Mouse (Mus musculus): ENCODE results near the gene Nckipsd. TPM values are rescaled to one million over a fixed set of nuclear protein-coding genes. Genes with fewer than 3 reads are reported as not detected.

The Nckipsd gene
- polyA plus RNA-seq, 1 experiment from 2014 or later, result 3.9 TPM

- H3K4me1 ChIP-seq (replicated peaks), result peaks cover 56% of the 10 kb centered on the region
- H3K27ac ChIP-seq (replicated peaks), result peak within 1 kb of the TSS; percentile 86
- peak within 1 kb of the TSS; percentile 79 for H3K4me2 ChIP-seq
- peak; percentile 94 for ATAC-seq (ENCODE audit: insufficient read depth)
- no peaks in the 10 kb centered on the region for H3K9me3 ChIP-seq (replicated peaks)
- H3K9ac ChIP-seq, result peak within 1 kb of the TSS; percentile 93
- peaks cover 6% of the 10 kb centered on the region; the same call in 1 of the 2 replicates for H3K27me3 ChIP-seq
- H3K4me3 ChIP-seq (replicated peaks), result peak within 1 kb of the TSS; percentile 92
- peaks cover 28% of the 10 kb centered on the region for H3K36me3 ChIP-seq (replicated peaks)
- WGBS (ENCODE audit: insufficient replicate concordance), result 0% methylated on average over 56 of the region's 56 CpGs
Measured at GRCm38 (mm10) chr9:108783548-108784463, 24.4 kb upstream of the Nckipsd start, which contains the start of gene Ip6k2. Ip6k2 (plus strand) TSS chr9:108783796.

- no peak for ATAC-seq (ENCODE audit: insufficient read depth)
- Histone ChIP-seq H3K36me3 (replicated peaks) (peaks cover 29% of the 10 kb centered on the region), H3K27ac (replicated peaks) (peak overlapping the region; percentile 86; the same call in 1 of the 2 replicates), H3K4me3 (replicated peaks) (peak overlapping the region; percentile 92), H3K27me3 (peaks cover 6% of the 10 kb centered on the region; the same call in 1 of the 2 replicates), H3K4me1 (replicated peaks) (peaks cover 69% of the 10 kb centered on the region), H3K4me2 (peak overlapping the region; percentile 79), H3K9me3 (replicated peaks) (no peaks in the 10 kb centered on the region), H3K9ac (no peak overlapping the region)
Measured at GRCm38 (mm10) chr9:108785416-108785815, 22.8 kb upstream of the Nckipsd start.

- 82% methylated on average over 1 of the region's 1 CpGs for WGBS (ENCODE audit: insufficient replicate concordance)
- Histone ChIP-seq H3K4me1 (replicated peaks) (peaks cover 80% of the 10 kb centered on the region), H3K4me3 (replicated peaks) (no peak overlapping the region), H3K9me3 (replicated peaks) (no peaks in the 10 kb centered on the region), H3K36me3 (replicated peaks) (peaks cover 29% of the 10 kb centered on the region), H3K27ac (replicated peaks) (no peak overlapping the region), H3K4me2 (no peak overlapping the region), H3K27me3 (no peaks in the 10 kb centered on the region), H3K9ac (no peak overlapping the region)
- no peak for ATAC-seq (ENCODE audit: insufficient read depth)
Measured at GRCm38 (mm10) chr9:108786494-108786893, 21.7 kb upstream of the Nckipsd start.

GRCm38 (mm10) chr9:108787080-108787479 is 21.1 kb upstream of the Nckipsd start:
- no peak overlapping the region for H3K4me2 ChIP-seq
- peaks cover 82% of the 10 kb centered on the region for H3K4me1 ChIP-seq (replicated peaks)
- no peaks in the 10 kb centered on the region for H3K27me3 ChIP-seq
- H3K9me3 ChIP-seq (replicated peaks), result no peaks in the 10 kb centered on the region
- ATAC-seq (ENCODE audit: insufficient read depth), result no peak
- H3K36me3 ChIP-seq (replicated peaks), result peaks cover 29% of the 10 kb centered on the region
- WGBS (ENCODE audit: insufficient replicate concordance), result 87% methylated on average over 2 of the region's 2 CpGs
- H3K4me3 ChIP-seq (replicated peaks), result no peak overlapping the region
- H3K9ac ChIP-seq, result no peak overlapping the region
- H3K27ac ChIP-seq (replicated peaks), result 0 out of 2 replicates have a peak overlapping the region, but pooled peaks have one; percentile 24

GRCm38 (mm10) chr9:108788713-108789112 is 19.5 kb upstream of the Nckipsd start:
- peaks cover 89% of the 10 kb centered on the region for H3K4me1 ChIP-seq (replicated peaks)
- WGBS (ENCODE audit: insufficient replicate concordance), result 76% methylated on average over 3 of the region's 3 CpGs
- no peak overlapping the region for H3K4me2 ChIP-seq
- no peaks in the 10 kb centered on the region for H3K27me3 ChIP-seq
- peaks cover 30% of the 10 kb centered on the region for H3K36me3 ChIP-seq (replicated peaks)
- no peaks in the 10 kb centered on the region for H3K9me3 ChIP-seq (replicated peaks)
- ATAC-seq (ENCODE audit: insufficient read depth), result no peak
- H3K9ac ChIP-seq, result no peak overlapping the region; the same call in 1 of the 2 replicates
- no peak overlapping the region for H3K4me3 ChIP-seq (replicated peaks)
- H3K27ac ChIP-seq (replicated peaks), result no peak overlapping the region

- Histone ChIP-seq H3K4me3 (replicated peaks) (no peak overlapping the region), H3K4me1 (replicated peaks) (peaks cover 97% of the 10 kb centered on the region), H3K27ac (replicated peaks) (peak overlapping the region; percentile 82), H3K27me3 (no peaks in the 10 kb centered on the region), H3K9ac (0 out of 2 replicates have a peak overlapping the region, but pooled peaks have one; percentile 13), H3K36me3 (replicated peaks) (peaks cover 35% of the 10 kb centered on the region), H3K9me3 (replicated peaks) (no peaks in the 10 kb centered on the region), H3K4me2 (no peak overlapping the region)
- ATAC-seq (ENCODE audit: insufficient read depth), result peak; percentile 10; the same call in 1 of the 2 replicates
- 8% methylated on average over 1 of the region's 1 CpGs for WGBS (ENCODE audit: insufficient replicate concordance)
Measured at GRCm38 (mm10) chr9:108792307-108792706, 15.9 kb upstream of the Nckipsd start.

- Histone ChIP-seq H3K36me3 (replicated peaks) (peaks cover 36% of the 10 kb centered on the region), H3K4me3 (replicated peaks) (no peak overlapping the region), H3K9me3 (replicated peaks) (no peaks in the 10 kb centered on the region), H3K4me2 (no peak overlapping the region), H3K27ac (replicated peaks) (0 out of 2 replicates have a peak overlapping the region, but pooled peaks have one; percentile 82), H3K27me3 (no peaks in the 10 kb centered on the region), H3K9ac (peak overlapping the region; percentile 11; the same call in 1 of the 2 replicates), H3K4me1 (replicated peaks) (peaks cover 97% of the 10 kb centered on the region)
- 30% methylated on average over 3 of the region's 3 CpGs for WGBS (ENCODE audit: insufficient replicate concordance)
- ATAC-seq (ENCODE audit: insufficient read depth), result no peak
Measured at GRCm38 (mm10) chr9:108792730-108793129, 15.4 kb upstream of the Nckipsd start.

- Histone ChIP-seq H3K4me1 (replicated peaks) (peaks cover 74% of the 10 kb centered on the region), H3K9ac (no peak overlapping the region), H3K27me3 (no peaks in the 10 kb centered on the region), H3K27ac (replicated peaks) (peak overlapping the region; percentile 82), H3K36me3 (replicated peaks) (peaks cover 48% of the 10 kb centered on the region), H3K4me3 (replicated peaks) (peak overlapping the region; percentile 56), H3K4me2 (peak overlapping the region; percentile 82), H3K9me3 (replicated peaks) (no peaks in the 10 kb centered on the region)
- 47% methylated on average over 2 of the region's 2 CpGs for WGBS (ENCODE audit: insufficient replicate concordance)
- peak; percentile 30; the same call in 1 of the 2 replicates for ATAC-seq (ENCODE audit: insufficient read depth)
Measured at GRCm38 (mm10) chr9:108795281-108795680, 12.9 kb upstream of the Nckipsd start.

- Histone ChIP-seq H3K4me3 (replicated peaks) (peak overlapping the region; percentile 56), H3K9ac (peak overlapping the region; percentile 55)
- 34% methylated on average over 11 of the region's 11 CpGs for WGBS (ENCODE audit: insufficient replicate concordance)
Measured at GRCm38 (mm10) chr9:108795762-108796161, 12.4 kb upstream of the Nckipsd start.

GRCm38 (mm10) chr9:108796351-108796981 is 11.7 kb upstream of the Nckipsd start:
- peak overlapping the region; percentile 82 for H3K4me2 ChIP-seq
- H3K27me3 ChIP-seq, result no peaks in the 10 kb centered on the region
- ATAC-seq (ENCODE audit: insufficient read depth), result no peak
- peak overlapping the region; percentile 55 for H3K9ac ChIP-seq
- H3K36me3 ChIP-seq (replicated peaks), result peaks cover 57% of the 10 kb centered on the region
- peaks cover 67% of the 10 kb centered on the region for H3K4me1 ChIP-seq (replicated peaks)
- 82% methylated on average over 4 of the region's 4 CpGs for WGBS (ENCODE audit: insufficient replicate concordance)
- H3K4me3 ChIP-seq (replicated peaks), result peak overlapping the region; percentile 56
- H3K9me3 ChIP-seq (replicated peaks), result no peaks in the 10 kb centered on the region
- peak overlapping the region; percentile 82 for H3K27ac ChIP-seq (replicated peaks)

More at GRCm38 (mm10) chr9:108795762-108796161, 12.4 kb upstream of the Nckipsd start:
- H3K4me1 ChIP-seq (replicated peaks), result peaks cover 70% of the 10 kb centered on the region
- peak overlapping the region; percentile 82 for H3K4me2 ChIP-seq
- H3K27me3 ChIP-seq, result no peaks in the 10 kb centered on the region
- no peaks in the 10 kb centered on the region for H3K9me3 ChIP-seq (replicated peaks)
- peak overlapping the region; percentile 82 for H3K27ac ChIP-seq (replicated peaks)
- H3K36me3 ChIP-seq (replicated peaks), result peaks cover 51% of the 10 kb centered on the region
- peak; percentile 93 for ATAC-seq (ENCODE audit: insufficient read depth)

GRCm38 (mm10) chr9:108797477-108797876 is 10.7 kb upstream of the Nckipsd start:
- H3K4me3 ChIP-seq (replicated peaks), result peak overlapping the region; percentile 56; the same call in 1 of the 2 replicates
- H3K9me3 ChIP-seq (replicated peaks), result no peaks in the 10 kb centered on the region
- peak overlapping the region; percentile 82 for H3K27ac ChIP-seq (replicated peaks)
- 87% methylated on average over 7 of the region's 7 CpGs for WGBS (ENCODE audit: insufficient replicate concordance)
- H3K9ac ChIP-seq, result no peak overlapping the region
- peaks cover 64% of the 10 kb centered on the region for H3K4me1 ChIP-seq (replicated peaks)
- H3K36me3 ChIP-seq (replicated peaks), result peaks cover 68% of the 10 kb centered on the region
- ATAC-seq (ENCODE audit: insufficient read depth), result no peak
- H3K4me2 ChIP-seq, result 0 out of 2 replicates have a peak overlapping the region, but pooled peaks have one; percentile 82
- H3K27me3 ChIP-seq, result no peaks in the 10 kb centered on the region

All from liver, embryonic 15.5 days (tissue).